ENCODE assay signal across 18 mouse cellular contexts in the genomic region with DNA sequence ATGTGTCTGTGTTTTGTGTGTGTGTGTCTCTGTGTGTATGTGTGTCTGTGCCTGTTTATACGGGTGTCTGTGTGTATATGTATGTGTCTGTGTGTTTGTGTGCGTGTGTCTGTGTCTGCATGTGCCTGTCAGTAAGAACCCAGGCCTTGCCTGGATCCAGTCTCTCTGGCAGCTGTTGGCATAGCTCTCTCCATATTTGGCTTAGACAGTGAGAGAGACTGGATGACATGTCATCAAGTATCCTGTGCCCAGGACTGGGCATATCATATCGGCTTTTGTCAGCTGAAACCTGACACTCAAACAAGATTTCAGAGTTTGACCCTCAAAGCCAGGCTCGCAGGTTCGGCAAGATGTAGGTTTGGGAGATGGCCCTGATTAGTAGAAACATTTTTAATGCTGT. TPM values are rescaled to one million over a fixed set of nuclear protein-coding genes. Genes with fewer than 3 reads are reported as not detected.
DNase-seq lines count a peak whose midpoint lies in the region; ATAC-seq and TF ChIP-seq lines count a peak whose summit lies in the region.
"Had no signal": no experiment of that assay in that cellular context is flagged by ENCODE, and none has a peak within 500 bp of the region (broad histone marks: within the 10 kb centered on the region; RNA-seq: fewer than 3 reads in every experiment).

No protein-coding gene starts in this region.

- H3K9me3 ChIP-seq in embryonic facial prominence, embryonic 15.5 days (replicated peaks): no peaks in the 10 kb centered on the region
- no peaks in the 10 kb centered on the region for H3K9me3 ChIP-seq in heart, embryonic 12.5 days (replicated peaks)
- no peaks in the 10 kb centered on the region for H3K9me3 ChIP-seq in liver, embryonic 13.5 days (replicated peaks)

- H3K4me1 ChIP-seq in embryonic facial prominence, embryonic 15.5 days: peaks cover 40% of the 10 kb centered on the region
- peaks cover 65% of the 10 kb centered on the region for H3K4me1 ChIP-seq in heart, embryonic 12.5 days (replicated peaks)
- H3K4me1 ChIP-seq in liver, embryonic 13.5 days (replicated peaks): peaks cover 57% of the 10 kb centered on the region
- H3K4me1 ChIP-seq in thymus, adult 2 months (replicated peaks; ENCODE audit: control insufficient read depth, insufficient read depth, low read length): no peaks in the 10 kb centered on the region; the same call in 1 of the 2 replicates

- TF ChIP-seq CTCF in thymus, adult 2 months (IDR thresholded peaks at IDR 0.05; ENCODE audit: borderline replicate concordance, control insufficient read depth, extremely low read depth, insufficient read depth, low read length, poor library complexity): no peak

- no peak overlapping the region for H3K4me2 ChIP-seq in embryonic facial prominence, embryonic 15.5 days (replicated peaks)
- peak overlapping the region; percentile 58; the same call in 1 of the 2 replicates for H3K4me2 ChIP-seq in heart, embryonic 12.5 days
- no peak overlapping the region for H3K4me2 ChIP-seq in liver, embryonic 13.5 days

- H3K27ac ChIP-seq in embryonic facial prominence, embryonic 15.5 days (replicated peaks): 0 out of 2 replicates have a peak overlapping the region, but pooled peaks have one; percentile 22
- H3K27ac ChIP-seq in heart, embryonic 12.5 days (ENCODE audit: poor library complexity, severe bottlenecking): peak overlapping the region; percentile 91
- H3K27ac ChIP-seq in liver, embryonic 13.5 days: peak overlapping the region; percentile 80; the same call in 1 of the 2 replicates
- no peak overlapping the region for H3K27ac ChIP-seq in thymus, adult 2 months (ENCODE audit: control insufficient read depth, insufficient read depth, low read length)

- H3K36me3 ChIP-seq in embryonic facial prominence, embryonic 15.5 days: no peaks in the 10 kb centered on the region
- H3K36me3 ChIP-seq in heart, embryonic 12.5 days: peaks cover 19% of the 10 kb centered on the region; the same call in 1 of the 2 replicates
- H3K36me3 ChIP-seq in liver, embryonic 13.5 days: no peaks in the 10 kb centered on the region
- H3K36me3 ChIP-seq in thymus, adult 2 months (ENCODE audit: control insufficient read depth, insufficient read depth, low read length): no peaks in the 10 kb centered on the region

- ATAC-seq in embryonic facial prominence, embryonic 15.5 days (ENCODE audit: insufficient number of reproducible peaks, low FRiP score, low TSS enrichment, low read depth): no peak
- ATAC-seq in heart, embryonic 12.5 days (ENCODE audit: insufficient number of reproducible peaks, low FRiP score): no peak
- ATAC-seq in liver, embryonic 13.5 days (ENCODE audit: low read depth): no peak
- no peak for ATAC-seq in monocyte, adult 5-6 weeks (replicated peaks; ENCODE audit: insufficient number of reproducible peaks, low FRiP score, low TSS enrichment, poor library complexity, severe bottlenecking)

- H3K9ac ChIP-seq in embryonic facial prominence, embryonic 15.5 days: no peak overlapping the region
- H3K9ac ChIP-seq in heart, embryonic 12.5 days: peak overlapping the region; percentile 42; the same call in 1 of the 2 replicates
- peak overlapping the region; percentile 48; the same call in 1 of the 2 replicates for H3K9ac ChIP-seq in liver, embryonic 13.5 days

- no peaks in the 10 kb centered on the region for H3K27me3 ChIP-seq in embryonic facial prominence, embryonic 15.5 days
- H3K27me3 ChIP-seq in heart, embryonic 12.5 days (replicated peaks): no peaks in the 10 kb centered on the region
- H3K27me3 ChIP-seq in liver, embryonic 13.5 days: no peaks in the 10 kb centered on the region
- H3K27me3 ChIP-seq in thymus, adult 2 months (ENCODE audit: control insufficient read depth, insufficient read depth, low read length): no peaks in the 10 kb centered on the region

- intact Hi-C loops in left cerebral cortex, postnatal 36 days (cut with DNase I): no loop called here

- no peak for TF ChIP-seq POLR2A in thymus, adult 2 months (IDR thresholded peaks at IDR 0.05; ENCODE audit: control insufficient read depth, extremely low read depth, insufficient read depth, low read length, poor library complexity)

- no peak overlapping the region for H3K4me3 ChIP-seq in embryonic facial prominence, embryonic 15.5 days (replicated peaks)
- no peak overlapping the region for H3K4me3 ChIP-seq in heart, embryonic 12.5 days
- no peak overlapping the region for H3K4me3 ChIP-seq in liver, embryonic 13.5 days (replicated peaks)
- H3K4me3 ChIP-seq in thymus, adult 2 months (ENCODE audit: control insufficient read depth, insufficient read depth, low read length): no peak overlapping the region

- 38% methylated on average over 5 of the region's 5 CpGs for WGBS in embryonic facial prominence, embryonic 15.5 days
- WGBS in heart, embryonic 12.5 days: 31% methylated on average over 5 of the region's 5 CpGs
- 78% methylated on average over 5 of the region's 5 CpGs for WGBS in liver, embryonic 13.5 days (ENCODE audit: insufficient replicate concordance)
- whole genome bisulfite sequencing in thymus, adult 2 months: 92% methylated on average over 5 of the region's 5 CpGs

- peak; percentile 50 for DNase-seq in cerebellum, adult 9-10 months
- no peak for DNase-seq in cerebellum, adult 11 months
- no peak for DNase-seq in liver, embryonic 13.5 days
- DNase-seq in left cerebral cortex, postnatal 36 days (ENCODE audit: low spot score in 2 of 2): no peak
- DNase-seq in thymus, adult 2 months: no peak
- DNase-seq: B cell, adult 2 months; lung, adult 2 months; spleen, adult 18-20 months had no signal

RNA-seq across cellular contexts. Expression of gene Nipsnap2, which starts 6.2 kb away (rescaled TPM):
- 103 and 104 TPM in 2 replicates for polyA plus RNA-seq in embryonic facial prominence, embryonic 15.5 days (2015; fragmentation: Nextera tagmentation; extraction: Ambion mirVana)
- polyA plus RNA-seq in heart, embryonic 12.5 days (2016; fragmentation: Nextera tagmentation; extraction: Ambion mirVana): 264 and 276 TPM in 2 replicates
- 28.4 and 29.7 TPM in 2 replicates for polyA plus RNA-seq in liver, embryonic 13.5 days (2015; fragmentation: Nextera tagmentation; extraction: Ambion mirVana)
- 10 to 100 TPM; 78.8 to 80.8 TPM for total RNA-seq in left cerebral cortex, postnatal 36 days (2021)
- total RNA-seq in monocyte, adult 5-6 weeks (2017): 22.3 to 33.3 TPM (median 24.7 TPM) in 3 replicates
- 31.5 and 45.9 TPM in 2 replicates for polyA plus RNA-seq in thymus, adult 2 months (2012; rRNA removed)

RNA-seq across cellular contexts. Expression of gene Mrps17, which starts 15.7 kb away (rescaled TPM):
- 187 and 201 TPM in 2 replicates for polyA plus RNA-seq in embryonic facial prominence, embryonic 15.5 days (2015; fragmentation: Nextera tagmentation; extraction: Ambion mirVana)
- 142 and 145 TPM in 2 replicates for polyA plus RNA-seq in heart, embryonic 12.5 days (2016; fragmentation: Nextera tagmentation; extraction: Ambion mirVana)
- 131 and 133 TPM in 2 replicates for polyA plus RNA-seq in liver, embryonic 13.5 days (2015; fragmentation: Nextera tagmentation; extraction: Ambion mirVana)
- 10 to 100 TPM; 73.6 to 77.1 TPM for total RNA-seq in left cerebral cortex, postnatal 36 days (2021)
- 34.6 to 75.1 TPM (median 51.6 TPM) in 3 replicates for total RNA-seq in monocyte, adult 5-6 weeks (2017)
- polyA plus RNA-seq in thymus, adult 2 months (2012; rRNA removed): 66.5 and 83.5 TPM in 2 replicates

RNA-seq across cellular contexts. Expression of gene Sept14, which starts 22.7 kb away (rescaled TPM):
- polyA plus RNA-seq in embryonic facial prominence, embryonic 15.5 days (2015; fragmentation: Nextera tagmentation; extraction: Ambion mirVana): not detected in 2 replicates
- not detected in 2 replicates for polyA plus RNA-seq in heart, embryonic 12.5 days (2016; fragmentation: Nextera tagmentation; extraction: Ambion mirVana)
- not detected in 2 replicates for polyA plus RNA-seq in liver, embryonic 13.5 days (2015; fragmentation: Nextera tagmentation; extraction: Ambion mirVana)
- total RNA-seq in left cerebral cortex, postnatal 36 days (2021): not detected
- total RNA-seq in monocyte, adult 5-6 weeks (2017): not detected in 3 replicates
- polyA plus RNA-seq in thymus, adult 2 months (2012; rRNA removed): 0.11 TPM in 1 of 2 replicates, not detected in the other
- total RNA-seq: adrenal gland, adult 8-10 months; hematopoietic stem cell, adult 5-6 weeks; layer of hippocampus, postnatal 10 days; megakaryocyte-erythroid progenitor cell, adult 5-6 weeks; neutrophil, adult 5-6 weeks had no signal
- polyA plus RNA-seq: kidney, embryonic 14.5 days; lung, adult 2 months; thymus, postnatal 0 days had no signal

RNA-seq across cellular contexts. Expression of gene Psph, which starts 56.2 kb away (rescaled TPM):
- polyA plus RNA-seq in embryonic facial prominence, embryonic 15.5 days (2015; fragmentation: Nextera tagmentation; extraction: Ambion mirVana): 30.7 and 35.3 TPM in 2 replicates
- 27.0 and 27.4 TPM in 2 replicates for polyA plus RNA-seq in heart, embryonic 12.5 days (2016; fragmentation: Nextera tagmentation; extraction: Ambion mirVana)
- 82.6 and 91.1 TPM in 2 replicates for polyA plus RNA-seq in liver, embryonic 13.5 days (2015; fragmentation: Nextera tagmentation; extraction: Ambion mirVana)
- total RNA-seq in left cerebral cortex, postnatal 36 days (2021): 10 to 100 TPM; 21.6 to 23.2 TPM
- total RNA-seq in monocyte, adult 5-6 weeks (2017): 6.7 to 17.3 TPM (median 10.8 TPM) in 3 replicates
- 32.9 and 36.8 TPM in 2 replicates for polyA plus RNA-seq in thymus, adult 2 months (2012; rRNA removed)
